Mouse (Mus musculus): ENCODE results near the gene Ccnyl1.

Ccnyl1 gene

GRCm38 (mm10) chr1:64737502-64738179 is 47.4 kb downstream of the Ccnyl1 start, which contains the start of gene Fzd5:
Gene Fzd5, minus strand, starts transcription at chr1:64737751.
- peak; percentile 52 for DNase-seq (ENCODE audit: low read depth, low spot score)

DNA sequence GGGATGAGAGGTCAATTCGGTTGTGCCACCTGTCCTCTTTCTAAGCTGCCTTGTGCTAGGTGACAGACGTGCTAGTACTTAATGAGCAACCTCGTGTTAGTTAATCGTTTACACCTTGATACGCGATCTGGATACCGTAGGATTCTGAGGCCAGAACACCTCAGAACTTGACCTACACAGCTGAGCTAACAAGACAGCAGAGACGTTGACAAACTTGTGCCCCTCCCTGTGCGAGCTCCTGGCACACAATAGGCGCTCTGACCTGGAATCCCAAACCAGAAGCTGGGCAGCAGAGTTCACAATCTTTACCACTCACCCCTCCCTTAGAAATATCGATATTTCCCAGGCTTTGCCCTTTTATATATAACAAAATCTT is 47.9 kb downstream of the Ccnyl1 start:
- no peak for DNase-seq (ENCODE audit: low read depth, low spot score)

DNA sequence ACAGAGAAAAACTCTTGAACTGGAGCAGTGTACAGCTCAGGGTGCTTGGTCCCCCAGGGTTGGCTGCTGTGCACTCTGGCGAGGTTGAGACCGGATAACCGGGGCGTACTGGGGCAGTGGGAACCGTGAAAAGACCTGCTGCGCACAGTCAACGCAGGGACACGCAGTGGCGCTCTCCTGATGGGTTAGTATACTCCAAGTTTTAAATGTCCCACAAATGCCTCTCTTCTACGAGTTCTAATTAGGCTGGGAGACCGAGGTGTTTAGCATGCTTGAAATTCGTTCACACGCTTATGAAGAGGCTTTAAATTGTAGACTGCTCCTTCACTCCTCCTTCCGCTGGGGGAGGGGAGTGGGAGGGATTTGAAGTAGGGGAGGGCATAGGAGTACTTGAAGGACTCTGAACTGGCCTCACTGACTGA is 48.4 kb downstream of the Ccnyl1 start:
- no peak for DNase-seq (ENCODE audit: low read depth, low spot score)

- no peak for DNase-seq (ENCODE audit: low read depth, low spot score)
Measured at GRCm38 (mm10) chr1:64742741-64743408, 52.6 kb downstream of the Ccnyl1 start.

DNA sequence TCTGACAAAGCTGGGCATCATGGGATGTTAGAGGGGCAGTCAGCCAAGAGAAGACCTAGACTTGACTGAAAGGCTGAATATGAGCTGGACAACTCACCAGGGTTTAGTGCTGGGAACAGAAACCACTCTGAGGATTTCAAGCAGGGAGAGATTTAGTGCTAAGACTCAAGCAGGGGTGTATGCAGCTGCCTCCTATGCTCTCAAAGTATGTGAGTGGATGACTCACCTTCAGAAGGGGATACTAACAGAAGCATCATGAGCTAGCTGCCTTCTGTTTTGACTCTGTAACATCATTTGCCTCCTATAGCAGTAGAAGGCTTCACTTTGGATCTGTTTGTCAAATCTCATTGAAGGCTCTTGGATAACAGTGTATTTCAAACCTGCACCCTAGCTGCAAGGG is 54.4 kb downstream of the Ccnyl1 start:
- no peak for DNase-seq (ENCODE audit: low read depth, low spot score)

DNA sequence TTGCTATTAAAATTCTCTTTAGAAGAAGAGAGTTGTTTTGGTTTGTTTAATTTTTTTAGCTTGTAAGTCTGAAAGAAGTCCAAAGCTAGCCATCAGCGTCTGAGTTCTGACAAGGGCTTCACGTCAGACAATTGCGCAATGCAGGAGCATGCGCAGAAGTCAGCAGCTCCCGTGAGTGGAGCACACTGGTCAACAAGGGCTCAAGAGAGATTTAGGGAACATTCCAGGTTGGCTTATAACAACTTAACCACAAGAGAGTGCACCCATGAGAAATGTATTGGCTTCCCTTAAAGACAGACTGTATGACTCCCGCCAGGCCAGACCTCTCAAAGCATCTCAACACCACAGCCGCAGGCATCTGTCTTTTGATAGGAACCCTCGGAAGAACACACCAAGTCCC is 62.9 kb downstream of the Ccnyl1 start:
- DNase-seq (ENCODE audit: low read depth, low spot score) = no peak

DNA sequence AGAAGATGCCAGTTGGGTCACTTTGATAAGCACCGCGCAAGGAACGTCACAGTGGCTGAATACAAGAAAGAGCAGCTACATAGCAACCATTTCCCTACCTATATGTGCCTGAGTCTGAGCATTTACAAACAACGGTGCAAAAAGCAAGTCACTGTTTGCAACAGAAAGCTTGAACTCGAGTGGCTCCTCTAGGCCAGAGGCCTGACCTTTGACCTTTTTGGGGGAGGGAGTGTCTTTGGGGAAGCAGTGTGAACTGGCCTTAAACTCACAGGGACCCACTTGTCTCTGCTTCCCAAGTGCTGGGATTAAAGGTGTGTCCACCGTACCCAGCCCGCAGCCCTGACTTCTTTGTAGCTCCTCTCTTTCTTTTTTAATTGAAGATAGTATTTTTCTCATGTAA is 63.4 kb downstream of the Ccnyl1 start:
- DNase-seq (ENCODE audit: low read depth, low spot score) = no peak

DNA sequence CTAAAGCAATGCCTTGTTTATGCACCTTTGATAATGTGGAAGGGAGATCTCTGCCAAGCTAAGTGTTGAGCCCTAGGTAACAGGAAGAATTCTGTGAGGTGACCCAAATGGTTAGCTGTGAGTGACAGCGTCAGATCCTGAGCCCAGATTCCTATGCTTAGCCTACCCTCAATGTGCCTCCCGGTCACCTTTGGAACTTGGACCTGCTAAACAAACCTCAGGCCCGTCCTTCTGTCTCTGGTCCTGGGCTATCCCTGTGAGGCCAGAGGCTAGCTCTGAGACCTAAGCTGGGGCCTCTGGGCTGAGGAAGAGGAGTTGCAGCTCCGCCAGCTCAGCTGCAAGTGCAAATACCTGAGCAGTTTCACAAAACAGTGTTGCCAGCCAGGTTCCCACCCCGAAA is 64.4 kb downstream of the Ccnyl1 start:
- DNase-seq (ENCODE audit: low read depth, low spot score) = no peak

DNA sequence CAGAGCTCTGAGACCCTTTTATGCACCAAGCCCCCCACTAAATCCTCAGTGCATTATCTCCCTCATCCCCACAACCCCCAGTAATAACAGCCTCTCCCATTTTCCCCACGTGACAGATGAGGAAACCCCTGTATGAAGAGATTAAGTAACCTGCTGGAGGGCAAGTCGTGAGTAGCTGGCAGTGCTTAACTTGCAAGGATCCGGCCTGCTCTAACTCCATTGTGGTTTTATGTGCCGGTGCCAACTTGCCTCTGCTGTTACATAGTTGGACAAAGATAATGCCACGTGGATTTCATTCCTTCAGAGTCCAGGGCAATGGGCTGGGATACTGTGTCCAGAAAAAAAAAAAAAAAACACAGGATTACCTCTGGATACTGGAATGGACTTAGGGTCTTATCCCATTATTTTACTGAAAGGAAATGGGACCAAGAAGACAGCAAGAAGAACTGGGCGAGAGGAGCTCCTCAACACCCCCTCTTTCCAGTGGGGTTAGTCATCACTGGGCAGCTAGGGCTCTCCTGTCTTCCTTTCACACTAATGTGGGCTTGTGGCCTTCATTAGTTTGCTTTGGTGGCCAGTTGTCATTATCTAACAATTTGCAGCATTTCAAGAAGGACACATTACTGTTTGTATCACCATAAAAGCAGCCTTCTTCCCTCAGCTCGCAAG is 65.8 kb downstream of the Ccnyl1 start:
- DNase-seq (ENCODE audit: low read depth, low spot score) = no peak

DNA sequence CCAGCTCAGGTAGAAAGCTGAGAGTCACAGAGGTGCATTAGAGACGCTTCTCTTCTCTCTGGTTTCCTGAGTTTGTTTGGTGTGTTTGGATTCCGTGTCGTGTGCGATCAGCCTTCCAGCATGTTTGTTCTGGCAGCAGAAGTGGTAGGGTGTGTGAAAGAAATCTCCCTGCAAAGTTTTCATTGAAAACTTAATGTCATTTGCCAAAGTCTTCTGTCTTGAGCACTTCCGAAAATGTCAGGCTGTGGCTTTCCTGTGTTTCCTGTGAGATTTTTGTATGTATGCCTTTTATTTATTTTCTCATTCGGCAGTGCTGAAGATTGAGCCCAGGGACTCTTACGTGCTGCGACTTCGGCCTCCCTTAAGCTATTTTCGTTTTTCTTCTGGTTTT is 66.4 kb downstream of the Ccnyl1 start:
- no peak for DNase-seq (ENCODE audit: low read depth, low spot score)

GRCm38 (mm10) chr1:64757254-64757653 is 67.0 kb downstream of the Ccnyl1 start:
- DNase-seq (ENCODE audit: low read depth, low spot score) = no peak

DNA sequence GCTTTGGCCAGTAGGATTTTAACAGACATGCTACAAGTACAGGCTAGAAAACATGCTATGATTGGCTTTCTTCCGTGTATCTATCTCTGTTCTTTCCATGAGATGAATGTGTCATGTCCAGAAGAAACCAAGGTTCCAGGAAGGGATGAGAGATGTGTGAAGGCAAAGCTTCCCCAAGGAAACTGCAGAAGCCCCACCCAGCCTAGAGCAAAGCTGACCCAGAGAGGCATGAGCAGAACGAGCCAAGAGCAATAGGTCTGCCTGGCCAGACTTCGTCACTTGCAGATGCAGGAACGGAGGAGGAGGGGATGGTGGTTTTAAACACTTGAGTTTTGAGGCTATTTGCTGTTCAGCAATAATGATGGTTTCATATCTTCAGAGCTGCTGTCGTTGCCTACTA is 67.5 kb downstream of the Ccnyl1 start:
- no peak for DNase-seq (ENCODE audit: low read depth, low spot score)

DNA sequence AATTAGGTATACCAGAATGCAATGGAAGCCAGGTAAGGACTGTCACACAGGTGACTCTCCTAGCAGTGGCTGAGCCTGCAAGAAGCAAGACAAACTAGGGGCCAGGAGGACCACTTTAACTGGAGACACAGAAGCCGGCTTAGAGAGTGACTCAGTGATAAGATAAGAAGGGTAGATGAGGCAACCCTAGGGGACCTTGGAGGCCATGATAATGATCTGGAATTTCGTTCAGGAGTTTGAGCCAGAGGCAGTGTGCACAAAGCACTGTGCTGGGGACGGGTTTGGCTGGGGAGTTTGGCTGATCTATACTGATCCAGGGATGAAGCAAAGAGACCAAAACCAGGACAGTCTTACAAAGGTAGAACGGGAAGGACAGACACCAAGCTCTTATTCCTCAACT is 71.4 kb downstream of the Ccnyl1 start:
- no peak for DNase-seq (ENCODE audit: low read depth, low spot score)

DNA sequence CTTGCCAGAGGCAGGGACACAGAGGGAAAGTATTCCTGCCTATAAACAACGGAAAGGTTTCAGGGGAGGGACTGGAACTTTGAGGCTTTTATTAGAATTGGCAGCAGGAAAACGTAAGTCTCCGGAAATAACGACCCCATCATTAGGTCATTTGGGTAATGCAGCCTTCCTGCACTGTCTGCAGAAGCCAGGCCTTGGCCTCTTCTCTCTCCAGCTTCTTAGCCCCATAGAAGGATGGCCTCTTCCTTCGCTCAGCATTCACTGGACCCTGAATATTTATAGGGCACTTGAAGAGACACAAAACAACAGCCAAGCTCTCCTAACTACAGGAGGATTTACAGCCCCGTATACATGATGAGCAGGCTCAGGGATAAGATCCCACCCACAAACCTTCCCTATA is 79.9 kb downstream of the Ccnyl1 start:
- DNase-seq (ENCODE audit: low read depth, low spot score) = no peak

GRCm38 (mm10) chr1:64773305-64773704 is 83.0 kb downstream of the Ccnyl1 start:
- no peak for DNase-seq (ENCODE audit: low read depth, low spot score)
